Mouse (Mus musculus) MEL (cell line): ENCODE results near the gene Pxn. TPM values are rescaled to one million over a fixed set of nuclear protein-coding genes. Genes with fewer than 3 reads are reported as not detected.

Experiments used
- DNase-seq: peaks from one replicate; pipeline ENCODE4 v3.0.0; 2011; ENCODE audit warnings: low read depth, low spot score
- H3K27ac ChIP-seq: 2 replicates; pipeline ENCODE4 v1.5.1; 2012; ENCODE audit warnings: low read depth, mild to moderate bottlenecking, control low read depth, low read length, moderate library complexity; ENCODE audit not compliant: control insufficient read depth
- H3K27me3 ChIP-seq, 2 experiments: fragments of 150-350 bp in 1 of 2; sonication (generic) in 1 of 2; 2 replicates each; pipeline ENCODE4 v1.6.1; 2012; ENCODE audit warnings: low read length in 2 of 2, mild to moderate bottlenecking in 2 of 2, improper control_type of control experiment in 1 of 2, moderate library complexity in 1 of 2; ENCODE audit not compliant: insufficient read depth in 2 of 2, control insufficient read depth in 1 of 2
- H3K36me3 ChIP-seq, 2 experiments: 2 replicates each; pipeline ENCODE4 v1.6.1; 2012 to 2014; ENCODE audit warnings: low read length in 2 of 2, improper control_type of control experiment in 1 of 2, inconsistent platforms in 1 of 2, mild to moderate bottlenecking in 1 of 2; ENCODE audit not compliant: insufficient read depth in 2 of 2, control insufficient read depth in 1 of 2
- H3K4me1 ChIP-seq, 2 experiments: fragments of 150-350 bp in 1 of 2; sonication (generic) in 1 of 2; 2 replicates each; pipeline ENCODE4 v1.6.1; 2012; ENCODE audit warnings: low read length in 2 of 2, improper control_type of control experiment in 1 of 2, mild to moderate bottlenecking in 1 of 2; ENCODE audit not compliant: insufficient read depth in 2 of 2, control insufficient read depth in 1 of 2
- H3K4me3 ChIP-seq, 2 experiments: fragments of 150-350 bp in 1 of 2; sonication (generic) in 1 of 2; 2 replicates each; pipeline ENCODE4 v1.5.1; 2012; ENCODE audit warnings: low read depth in 2 of 2, low read length in 2 of 2, mild to moderate bottlenecking in 2 of 2, moderate library complexity in 2 of 2, control low read depth in 1 of 2, improper control_type of control experiment in 1 of 2; ENCODE audit not compliant: control insufficient read depth in 1 of 2, insufficient read depth in 1 of 2
- H3K79me2 ChIP-seq: 2 replicates; pipeline ENCODE4 v1.6.1; 2012; ENCODE audit warnings: mild to moderate bottlenecking, low read length, moderate library complexity; ENCODE audit not compliant: control insufficient read depth, poor library complexity, insufficient read depth
- H3K9ac ChIP-seq: 2 replicates; pipeline ENCODE4 v1.6.1; 2012; ENCODE audit warnings: low read depth, mild to moderate bottlenecking, control low read depth, low read length, moderate library complexity; ENCODE audit not compliant: control insufficient read depth, poor library complexity, severe bottlenecking
- H3K9me3 ChIP-seq: fragments of 150-350 bp; sonication (generic); replicated peaks from 2 replicates; pipeline ENCODE4 v1.6.1; 2012; ENCODE audit warnings: mild to moderate bottlenecking, low read length, improper control_type of control experiment, moderate library complexity; ENCODE audit not compliant: insufficient read depth
- BHLHE40 ChIP-seq: IDR thresholded peaks from 2 replicates; pipeline ENCODE4 v1.6.1; 2012; ENCODE audit warnings: low read depth, mild to moderate bottlenecking, inconsistent platforms, low read length, improper control_type of control experiment, borderline replicate concordance
- CHD1 ChIP-seq: IDR thresholded peaks from 2 replicates; pipeline ENCODE4 v1.6.1; 2012; ENCODE audit warnings: low read depth, mild to moderate bottlenecking, inconsistent platforms, low read length, improper control_type of control experiment
- CHD2 ChIP-seq: IDR thresholded peaks from 2 replicates; pipeline ENCODE4 v1.6.1; 2011; ENCODE audit warnings: low read length, improper control_type of control experiment
- E2F4 ChIP-seq: IDR thresholded peaks from 2 replicates; pipeline ENCODE4 v1.6.1; 2011; ENCODE audit warnings: low read depth, low read length, improper control_type of control experiment, borderline replicate concordance
- ELF1 ChIP-seq: IDR thresholded peaks from 2 replicates; pipeline ENCODE4 v1.6.1; 2014; ENCODE audit warnings: low read depth, mild to moderate bottlenecking, inconsistent platforms, low read length, improper control_type of control experiment, moderate library complexity
- EP300 ChIP-seq, 2 experiments: IDR thresholded peaks; 2 replicates each; pipeline ENCODE4 v1.6.1; 2011; ENCODE audit warnings: improper control_type of control experiment in 2 of 2, low read length in 2 of 2, low read depth in 1 of 2, mild to moderate bottlenecking in 1 of 2
- GABPA ChIP-seq: IDR thresholded peaks from 2 replicates; pipeline ENCODE4 v1.6.1; 2012; ENCODE audit warnings: low read depth, mild to moderate bottlenecking, inconsistent platforms, low read length, improper control_type of control experiment, moderate library complexity
- JUND ChIP-seq: IDR thresholded peaks from 2 replicates; pipeline ENCODE4 v1.6.1; 2011; ENCODE audit warnings: low read depth, mild to moderate bottlenecking, improper control_type of control experiment, low read length
- KAT2A ChIP-seq: conservative IDR thresholded peaks from 2 replicates; pipeline ENCODE4 v1.6.1; 2012; ENCODE audit warnings: low read depth, low read length, improper control_type of control experiment, inconsistent platforms
- MAFK ChIP-seq: IDR thresholded peaks from 2 replicates; pipeline ENCODE4 v1.6.1; 2011; ENCODE audit warnings: low read depth, mild to moderate bottlenecking, low read length, improper control_type of control experiment, borderline replicate concordance
- MEF2A ChIP-seq: IDR thresholded peaks from 2 replicates; pipeline ENCODE4 v1.6.1; 2014; ENCODE audit warnings: low read depth, mild to moderate bottlenecking, inconsistent platforms, low read length, improper control_type of control experiment; ENCODE audit not compliant: poor library complexity, insufficient replicate concordance, severe bottlenecking; ENCODE audit errors: extremely low read depth
- NELFE ChIP-seq: IDR thresholded peaks from 2 replicates; pipeline ENCODE4 v1.6.1; 2011; ENCODE audit warnings: low read depth, low read length, improper control_type of control experiment
- POLR2AphosphoS2 ChIP-seq: IDR thresholded peaks from 2 replicates; pipeline ENCODE4 v1.6.1; 2011; ENCODE audit warnings: low read length, improper control_type of control experiment
- UBTF ChIP-seq: IDR thresholded peaks from 2 replicates; pipeline ENCODE4 v1.6.1; 2012; ENCODE audit warnings: low read depth, mild to moderate bottlenecking, inconsistent platforms, low read length, improper control_type of control experiment, moderate library complexity, borderline replicate concordance; ENCODE audit not compliant: insufficient read depth
- USF2 ChIP-seq, 2 experiments: IDR thresholded peaks; 2 replicates each; pipeline ENCODE4 v1.6.1; 2011 to 2012; ENCODE audit warnings: improper control_type of control experiment in 2 of 2, low read length in 2 of 2, borderline replicate concordance in 1 of 2, inconsistent platforms in 1 of 2, low read depth in 1 of 2, mild to moderate bottlenecking in 1 of 2; ENCODE audit not compliant: insufficient read depth in 1 of 2
- polyA plus RNA-seq, 2 experiments: library from polyadenylated mRNA; stranded (reverse) in 1 of 2; unstranded in 1 of 2; fragments of >175 nt in 1 of 2; fragments of >200 nt in 1 of 2; gene quantifications; 2 replicates each; pipeline versions ENCODE4 v1.2.1 to v1.2.4; 2012; ENCODE audit warnings: low replicate concordance in 2 of 2, low read depth in 1 of 2; ENCODE audit not compliant: insufficient read length in 2 of 2, insufficient read depth in 1 of 2, missing spikeins in 1 of 2
- total RNA-seq: library from RNA; depleted of rRNA; stranded (reverse); fragments of 300-350 nt; gene quantifications from 2 replicates; pipeline ENCODE4 v1.2.3, GENCODE M21; 2012

Gene Pxn
- total and polyA plus RNA-seq, 3 experiments = 15.2 to 167 (median 29.2) TPM

DNA sequence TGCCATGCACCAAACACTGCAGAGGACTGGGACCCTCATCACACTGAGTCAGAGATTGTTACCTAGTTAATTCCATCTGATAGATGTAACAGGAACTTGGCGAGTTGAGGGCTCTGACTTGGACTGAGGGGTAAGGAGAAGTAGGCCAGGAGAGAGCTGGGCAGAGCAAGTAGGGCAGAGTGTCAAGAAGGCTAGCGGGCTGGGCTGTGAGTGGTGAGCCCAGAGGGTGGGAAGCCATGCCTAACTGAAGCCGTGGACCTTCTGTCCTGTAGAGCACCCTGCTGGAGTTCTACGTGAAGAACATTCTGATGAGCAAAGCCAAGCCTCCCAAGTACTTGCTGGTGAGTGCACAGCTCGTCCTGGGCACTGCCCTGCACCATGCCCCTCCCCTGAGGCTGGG lies 72.9 kb downstream of the Pxn start:
- Histone ChIP-seq H3K27me3 (no peaks in the 10 kb centered on the region), H3K27ac (no peak overlapping the region)

DNA sequence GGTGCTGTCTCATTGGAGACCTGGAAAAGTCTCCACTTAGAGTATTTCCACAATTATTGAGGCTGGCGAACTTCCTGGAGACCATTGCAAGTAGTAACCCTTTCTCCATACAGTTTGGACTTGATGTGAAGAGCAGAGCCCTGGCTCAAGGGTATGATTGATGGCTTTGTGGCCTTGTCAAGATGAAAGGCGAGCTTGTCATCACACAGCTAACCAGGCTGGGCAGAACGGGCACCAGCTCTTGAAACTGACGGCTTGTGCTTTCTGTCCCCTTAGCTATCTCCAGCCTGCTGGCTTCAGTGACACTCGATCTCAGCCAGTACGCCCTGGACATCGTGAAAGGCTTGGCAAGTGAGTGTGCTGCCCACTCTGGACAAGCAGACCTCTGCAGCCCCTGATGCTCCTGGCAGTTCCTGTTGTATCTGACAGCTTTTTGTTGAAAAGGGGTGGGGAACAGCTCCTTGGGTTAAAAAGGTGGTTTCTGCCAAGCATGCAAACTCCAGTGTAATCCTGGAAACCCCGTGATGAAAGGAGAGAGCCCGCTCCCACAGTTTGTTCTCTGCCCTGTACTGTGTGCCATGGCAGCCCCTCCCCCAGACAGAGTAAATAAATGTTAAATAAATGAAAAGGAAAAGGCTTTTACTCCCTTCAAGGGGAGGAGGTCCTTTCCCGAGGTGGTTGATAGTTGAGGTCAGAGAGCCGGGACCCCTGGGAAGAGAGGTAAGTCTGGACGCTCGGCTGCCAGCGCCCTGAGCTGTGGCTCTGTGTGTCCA lies 73.9 kb downstream of the Pxn start:
- Histone ChIP-seq H3K4me3 (no peak overlapping the region), H3K27me3 (no peaks in the 10 kb centered on the region), H3K27ac (no peak overlapping the region), H3K36me3 (peaks cover 0 to 8% of the 10 kb centered on the region in 2 experiments; a peak in 2 of 4 replicates), H3K9me3 (no peaks in the 10 kb centered on the region), H3K4me1 (no peaks in the 10 kb centered on the region), H3K79me2 (no peaks in the 10 kb centered on the region), H3K9ac (no peak overlapping the region)
- no peak for DNase-seq
- TF ChIP-seq UBTF = no peak
- TF ChIP-seq CHD1 = no peak
- no peak for TF ChIP-seq NELFE
- no peak for TF ChIP-seq E2F4

More for the DNA sequence above, 72.9 kb downstream of the Pxn start:
- no peak overlapping the region for H3K9ac ChIP-seq
- H3K9me3 ChIP-seq = no peaks in the 10 kb centered on the region
- no peaks in the 10 kb centered on the region for H3K4me1 ChIP-seq
- DNase-seq = no peak
- no peak overlapping the region for H3K4me3 ChIP-seq
- peaks cover 0 to 6% of the 10 kb centered on the region in 2 experiments; a peak in 2 of 4 replicates for H3K36me3 ChIP-seq
- TF ChIP-seq GABPA (no peak), MAFK (no peak), MEF2A (no peak), ELF1 (no peak), BHLHE40 (no peak), NELFE (no peak), CHD2 (no peak), USF2 (IDR thresholded peaks at IDR 0.05; ENCODE audit: borderline replicate concordance in 1 of 2, insufficient read depth in 1 of 2, low read depth in 1 of 2, low read length in 2 of 2) (no peak), E2F4 (no peak), JUND (no peak), POLR2AphosphoS2 (no peak), EP300 (IDR thresholded peaks at IDR 0.05; ENCODE audit: low read depth in 1 of 2, low read length in 2 of 2) (no peak), KAT2A (no peak)
- H3K79me2 ChIP-seq = no peaks in the 10 kb centered on the region
